Mouse (Mus musculus): ENCODE results near the gene Spag8.

The Spag8 gene

GRCm38 (mm10) chr4:43653161-43654015 lies at the start of gene Spag8:
Gene Spag8 (minus strand): TSS chr4:43653594.
- no peak for DNase-seq (ENCODE audit: low spot score)

GRCm38 (mm10) chr4:43700707-43701106 lies 47.3 kb upstream of the Spag8 start, which contains the start of gene Olfr70:
Gene Olfr70 (minus strand): TSS chr4:43700807.
- no peak for DNase-seq (ENCODE audit: low spot score)

DNA sequence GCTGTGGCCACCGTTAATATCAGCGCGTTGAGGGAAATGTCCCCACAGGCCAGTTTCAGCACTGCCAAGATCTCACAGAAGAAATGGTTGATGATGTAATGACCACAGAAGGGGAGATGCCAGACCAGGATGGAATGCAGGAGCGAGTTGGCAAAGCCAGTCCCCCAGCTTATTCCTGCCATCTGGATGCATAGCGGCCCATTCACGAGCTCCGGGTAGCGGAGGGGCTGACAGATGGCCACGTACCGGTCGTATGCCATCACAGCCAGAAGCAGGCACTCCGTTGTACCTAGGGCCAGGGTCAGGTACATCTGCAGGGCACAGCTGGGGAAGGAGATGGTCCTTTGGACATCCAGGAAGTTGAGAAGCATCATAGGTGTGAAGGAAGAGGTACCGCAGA lies 43.2 kb upstream of the Spag8 start:
- no peak for DNase-seq (ENCODE audit: low spot score)

- DNase-seq (ENCODE audit: low spot score) = no peak
These were observed 41.9 kb upstream of the Spag8 start for GRCm38 (mm10) chr4:43695249-43695671.

- no peak for DNase-seq (ENCODE audit: low spot score)
These were observed 41.2 kb upstream of the Spag8 start for GRCm38 (mm10) chr4:43694439-43695248.

- DNase-seq (ENCODE audit: low spot score) = no peak
These were observed 40.4 kb upstream of the Spag8 start for GRCm38 (mm10) chr4:43693806-43694241.

GRCm38 (mm10) chr4:43691026-43691425 lies 37.6 kb upstream of the Spag8 start:
- no peak for DNase-seq (ENCODE audit: low spot score)

DNA sequence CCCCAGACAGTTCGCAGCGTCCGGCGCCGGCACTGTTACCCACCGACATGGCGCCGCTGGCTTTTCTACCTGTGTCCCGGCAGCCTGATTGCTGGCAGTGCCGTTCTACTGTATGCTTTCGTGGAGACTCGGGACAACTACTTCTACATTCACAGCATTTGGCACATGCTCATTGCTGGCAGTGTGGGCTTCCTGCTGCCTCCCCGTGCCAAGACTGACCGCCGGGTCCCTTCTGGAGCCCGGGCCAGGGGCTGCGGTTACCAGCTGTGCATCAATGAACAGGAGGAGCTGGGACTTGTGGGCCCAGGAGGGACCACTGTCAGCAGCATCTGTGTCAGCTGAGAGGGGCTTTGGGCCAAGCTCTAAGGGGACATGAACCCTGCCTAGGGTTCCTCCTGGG lies 36.6 kb upstream of the Spag8 start:
- no peak for DNase-seq (ENCODE audit: low spot score)

DNA sequence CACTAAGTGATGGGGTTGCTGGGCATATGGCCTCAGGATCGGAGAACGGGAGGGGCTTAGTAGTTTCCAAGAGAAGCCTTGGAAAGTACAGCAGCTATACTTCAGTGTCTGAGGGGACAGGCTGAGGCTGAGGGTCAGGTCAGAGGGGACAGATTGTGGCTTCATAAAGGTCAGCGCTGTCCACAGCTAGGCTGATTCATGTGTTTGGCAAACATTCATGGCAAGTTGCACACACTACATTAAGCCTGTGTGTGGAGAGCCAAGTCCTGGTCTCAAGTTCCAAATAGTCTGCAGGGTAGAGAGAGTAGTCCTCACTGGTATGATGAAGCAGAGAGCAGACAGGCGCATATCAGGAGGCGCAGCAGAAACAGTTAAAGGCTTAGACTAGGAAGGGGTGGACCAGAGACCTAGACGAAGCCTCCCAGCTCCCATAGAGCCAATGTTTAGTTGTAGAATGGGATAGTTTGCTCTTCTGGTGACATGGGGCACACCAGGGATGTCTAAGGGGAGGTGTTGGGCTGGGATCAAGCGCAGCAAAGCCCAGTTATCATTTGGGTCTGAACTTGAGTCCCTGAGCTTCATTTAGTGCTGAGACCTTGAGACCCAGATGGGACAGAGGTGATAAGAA lies 26.1 kb upstream of the Spag8 start:
- no peak for DNase-seq (ENCODE audit: low spot score)

DNA sequence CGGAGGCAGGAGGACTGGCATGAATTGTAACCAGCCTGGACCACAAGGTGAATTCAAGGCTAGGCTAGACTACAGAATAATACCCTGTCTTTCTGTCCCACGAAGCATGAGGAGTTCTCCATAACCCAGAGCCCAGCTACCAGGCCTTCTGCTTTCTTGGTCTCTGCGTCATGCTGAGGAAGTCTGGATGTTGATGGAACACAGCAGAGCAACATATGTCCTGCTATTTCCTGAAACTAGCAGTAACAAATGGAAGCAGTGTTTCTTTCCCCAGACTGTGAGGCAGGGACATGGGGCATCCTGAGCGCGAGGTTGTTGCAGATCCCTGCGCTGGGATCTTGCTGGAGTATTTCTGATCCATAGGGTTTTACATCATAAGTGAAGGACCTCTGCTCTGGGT lies 25.1 kb upstream of the Spag8 start:
- no peak for DNase-seq (ENCODE audit: low spot score)

DNA sequence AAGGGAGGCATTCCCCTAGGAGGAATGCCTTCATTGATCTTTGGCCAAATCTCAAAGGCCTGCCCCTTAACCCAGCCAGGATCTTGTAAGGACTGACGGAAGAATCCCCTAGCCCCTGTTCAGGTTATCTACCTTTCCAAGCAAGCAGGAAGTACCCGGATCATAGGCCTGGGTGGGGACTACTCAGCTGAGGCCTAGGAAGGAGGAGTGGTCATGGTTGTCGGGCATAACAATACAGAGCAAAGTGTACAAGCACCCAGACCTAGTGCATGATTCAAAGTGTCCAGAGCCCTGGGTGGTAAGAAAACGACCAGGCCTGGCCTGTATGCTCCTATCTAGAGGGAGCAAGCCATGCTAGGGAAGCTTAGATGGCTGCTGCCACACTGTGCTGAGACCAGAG lies 22.2 kb upstream of the Spag8 start:
- DNase-seq (ENCODE audit: low spot score) = no peak

DNA sequence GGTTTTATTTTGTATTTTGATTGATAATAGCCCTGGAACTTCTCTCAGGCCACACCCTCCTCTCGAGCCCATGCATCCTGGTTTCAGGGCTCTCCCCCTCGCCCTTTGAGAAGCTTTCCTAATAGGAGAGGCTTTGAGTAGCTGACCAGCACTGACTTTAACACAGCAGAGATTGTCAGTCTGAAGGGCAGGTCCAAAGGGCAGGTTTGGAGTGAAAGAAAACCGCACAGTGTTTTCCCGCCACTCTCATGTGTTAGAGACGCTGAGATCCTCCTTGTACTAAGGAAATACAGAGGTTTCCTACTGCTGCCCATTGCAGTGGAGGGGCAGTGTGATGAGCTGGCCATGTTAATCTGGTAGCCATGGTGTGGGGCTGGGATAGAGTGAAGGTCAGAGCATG lies 21.6 kb upstream of the Spag8 start:
- DNase-seq (ENCODE audit: low spot score) = no peak

- DNase-seq (ENCODE audit: low spot score) = no peak
These were observed 20.3 kb upstream of the Spag8 start for GRCm38 (mm10) chr4:43673703-43674102.

DNA sequence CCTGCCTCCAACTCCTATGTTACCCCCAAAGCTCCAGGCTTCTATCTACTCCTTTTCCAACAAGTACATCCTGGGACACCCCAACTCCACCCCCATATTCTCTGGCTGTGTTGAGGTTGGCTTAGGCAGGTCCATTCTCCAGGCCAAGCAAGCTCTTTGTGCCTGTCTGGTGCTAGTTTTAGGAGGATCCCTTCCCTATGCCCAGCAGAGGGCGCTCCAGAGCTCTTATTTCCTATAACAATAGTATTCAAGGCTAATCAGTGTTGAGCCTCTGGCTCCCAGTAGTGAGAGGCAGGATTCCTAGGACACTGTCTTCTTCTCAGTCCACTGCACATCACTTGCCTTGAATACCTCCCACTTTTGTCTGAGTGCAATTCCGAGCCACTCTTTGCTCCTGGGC lies 18.7 kb upstream of the Spag8 start:
- peak; percentile 91 for DNase-seq (ENCODE audit: low spot score)

GRCm38 (mm10) chr4:43669428-43669794 lies 16.0 kb upstream of the Spag8 start:
- peak; percentile 49 for DNase-seq (ENCODE audit: low spot score)

DNA sequence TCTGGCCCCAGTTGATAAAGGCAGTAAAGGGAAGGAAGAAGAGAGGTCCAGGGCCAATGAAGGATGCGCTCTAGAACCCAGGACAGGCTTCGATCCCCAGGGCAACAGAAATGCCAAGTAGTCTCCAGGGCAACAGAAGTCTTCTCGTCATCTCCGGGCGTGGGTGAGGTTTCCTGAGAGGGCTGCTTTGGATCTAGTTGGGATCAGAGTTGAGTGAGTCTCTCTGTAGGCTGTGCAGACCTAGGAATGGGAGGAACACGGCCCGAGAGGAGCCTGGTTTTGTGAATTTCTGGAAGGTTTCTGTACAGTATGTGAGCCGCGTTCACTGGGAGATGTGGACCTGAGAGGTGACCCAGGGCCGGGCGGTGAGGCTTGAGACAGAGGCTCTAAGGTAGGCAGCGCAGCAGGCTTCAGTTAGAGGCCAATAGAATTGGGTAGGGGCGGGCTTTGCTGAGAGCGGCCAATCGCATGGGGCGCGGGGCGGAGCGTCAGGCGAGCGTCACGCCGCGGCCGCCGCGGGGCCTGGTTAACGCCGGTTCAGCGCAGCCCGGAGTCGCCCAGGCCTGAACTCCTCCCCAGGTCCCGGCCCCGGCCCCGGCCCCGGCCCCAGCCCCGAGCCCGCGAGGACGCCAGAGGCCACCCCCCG lies 15.5 kb upstream of the Spag8 start, which contains the start of the genes Tmem8b and Fam221b:
Tmem8b (plus strand) TSS at position 190 of the 646 bp plus-strand sequence.
Fam221b (minus strand) TSS at position 364 of the 646 bp plus-strand sequence.
- DNase-seq (ENCODE audit: low spot score) = peak; percentile 89

DNA sequence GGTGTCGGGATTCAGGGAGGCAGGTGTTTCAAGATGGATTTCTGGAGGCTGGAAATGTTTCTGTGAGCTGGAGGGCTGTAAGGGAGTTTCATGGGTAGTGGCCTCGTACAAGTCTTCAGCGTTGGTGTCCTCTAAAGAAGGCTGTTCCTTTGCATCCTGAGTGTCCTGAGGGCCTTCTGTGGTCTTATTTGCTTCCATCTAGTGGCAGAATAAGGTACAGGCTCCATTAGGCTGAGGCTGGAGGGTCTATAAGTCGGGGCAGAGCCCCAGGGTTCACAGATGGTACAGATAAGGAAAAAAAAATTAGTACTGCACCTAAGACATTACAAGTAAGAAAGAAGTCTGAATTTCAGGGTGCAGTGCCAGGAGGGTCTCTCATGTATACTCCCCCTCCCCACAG lies 13.0 kb upstream of the Spag8 start:
- no peak for DNase-seq (ENCODE audit: low spot score)

- no peak for DNase-seq (ENCODE audit: low spot score)
These were observed 3.8 kb upstream of the Spag8 start for GRCm38 (mm10) chr4:43657146-43657545.

DNA sequence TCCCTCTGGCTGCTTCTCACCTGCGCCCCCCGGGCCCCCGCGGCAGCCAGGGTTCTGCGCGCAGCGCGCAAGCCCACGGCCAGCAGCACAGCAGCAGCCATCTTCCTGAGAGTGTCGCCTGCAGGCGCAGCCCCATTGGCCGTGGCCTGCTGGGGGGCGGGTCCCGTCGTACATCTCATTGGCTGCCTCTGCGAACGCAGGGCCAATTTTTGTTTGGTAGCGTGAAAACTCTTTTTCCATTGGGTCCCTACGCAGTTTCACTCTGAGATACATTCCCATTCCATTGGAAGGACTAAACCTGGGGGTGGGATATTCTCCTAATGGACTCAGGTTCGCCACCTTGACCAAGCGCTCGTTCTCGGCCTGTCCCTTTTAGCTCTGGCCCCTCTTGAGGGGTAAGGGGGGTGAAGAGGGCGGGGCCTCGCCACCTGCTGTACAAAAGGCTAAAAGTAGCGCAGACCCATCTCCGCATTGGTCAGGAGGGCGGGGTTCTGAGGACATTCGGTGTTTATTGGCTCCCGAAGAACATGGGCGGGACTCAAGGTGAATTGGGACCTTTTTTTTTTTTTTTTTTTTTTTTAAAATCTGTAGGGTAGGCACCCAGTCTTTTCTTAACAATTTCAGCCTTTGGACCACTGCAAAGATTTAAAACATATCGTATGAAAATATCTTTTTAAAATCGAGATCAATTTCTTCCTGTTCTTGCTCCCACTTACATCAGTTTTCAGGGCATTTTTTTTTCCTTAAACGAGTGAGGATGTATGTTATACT lies 3.1 kb upstream of the Spag8 start, which contains the start of gene Hint2:
Hint2 (minus strand) TSS at position 128 of the 771 bp plus-strand sequence.
- DNase-seq (ENCODE audit: low spot score) = peak; percentile 95

- DNase-seq (ENCODE audit: low spot score) = no peak
These were observed 2.4 kb upstream of the Spag8 start for GRCm38 (mm10) chr4:43655656-43656338.
